Mouse (Mus musculus) central nervous system, embryonic 18 days (tissue): ENCODE results near the gene Wdr89. TPM values are rescaled to one million over a fixed set of nuclear protein-coding genes. Genes with fewer than 3 reads are reported as not detected.

Experiments used
- polyA plus RNA-seq: library from polyadenylated mRNA; depleted of rRNA; stranded (reverse); fragments of >200 nt; gene quantifications from 2 replicates; pipeline ENCODE4 v1.2.3, GENCODE M21; 2012; rRNA removed

The Wdr89 gene
- 5.1 and 5.6 TPM in 2 replicates for polyA plus RNA-seq

GRCm38 (mm10) chr12:75669258-75670106 is at the start of gene Wdr89:
Wdr89 (minus strand) TSS chr12:75669537.

DNA sequence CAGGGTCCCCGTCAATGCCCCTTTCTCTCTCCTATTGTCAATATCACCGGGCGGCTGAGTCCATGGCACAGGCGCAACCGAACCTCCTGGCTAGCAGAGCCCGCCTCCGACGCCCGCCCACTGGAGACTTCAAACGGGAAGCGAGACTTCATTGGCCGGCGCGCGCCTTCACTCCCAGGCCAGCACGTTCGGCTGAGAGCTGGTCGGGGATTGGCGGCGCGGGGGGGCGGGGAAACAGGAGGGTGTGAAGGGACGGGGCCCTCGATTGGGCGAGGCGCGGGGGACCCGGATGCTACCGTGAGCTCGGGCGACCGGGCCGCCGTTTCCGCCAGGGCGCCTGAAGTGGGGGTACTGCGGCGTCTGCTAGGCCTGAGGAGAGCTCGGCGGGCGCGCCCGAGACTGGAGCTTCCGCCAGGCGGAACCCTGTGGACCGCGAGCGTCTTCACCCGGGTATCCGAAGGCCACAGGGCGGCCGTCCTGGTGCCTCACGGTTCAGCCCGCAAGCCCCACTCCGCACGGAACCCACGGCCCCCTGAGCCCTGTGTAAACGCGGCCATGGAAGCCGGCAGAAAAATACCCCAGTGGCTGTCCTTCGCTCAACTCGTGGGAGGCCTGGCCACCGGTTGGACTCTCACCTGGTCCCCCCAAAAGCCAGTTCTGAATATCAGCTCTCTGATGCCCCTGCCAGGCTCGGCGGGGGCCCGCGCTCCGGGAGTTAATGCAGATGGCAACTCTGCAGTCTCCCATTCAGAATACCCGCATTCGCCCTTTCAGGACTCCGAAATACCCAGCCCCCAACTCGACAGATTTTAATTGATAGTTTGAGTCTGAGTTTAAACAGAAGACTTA is 73.0 kb downstream of the Wdr89 start, which contains the start of gene Ppp2r5e:
Gene Ppp2r5e (minus strand): TSS at position 92 of the 849 bp plus-strand sequence.

Other genes with a start within 250 kb of the Wdr89 start
- gene Ppp2r5e, start 73.3 kb downstream of the Wdr89 start, polyA plus RNA-seq = 41.9 and 45.2 TPM in 2 replicates
- gene Sgpp1, start 66.2 kb upstream of the Wdr89 start, polyA plus RNA-seq = 17.5 and 17.6 TPM in 2 replicates
- 60.9 and 63.5 TPM in 2 replicates for gene Syne2, start 148.6 kb upstream of the Wdr89 start, polyA plus RNA-seq